In the genomic region with DNA sequence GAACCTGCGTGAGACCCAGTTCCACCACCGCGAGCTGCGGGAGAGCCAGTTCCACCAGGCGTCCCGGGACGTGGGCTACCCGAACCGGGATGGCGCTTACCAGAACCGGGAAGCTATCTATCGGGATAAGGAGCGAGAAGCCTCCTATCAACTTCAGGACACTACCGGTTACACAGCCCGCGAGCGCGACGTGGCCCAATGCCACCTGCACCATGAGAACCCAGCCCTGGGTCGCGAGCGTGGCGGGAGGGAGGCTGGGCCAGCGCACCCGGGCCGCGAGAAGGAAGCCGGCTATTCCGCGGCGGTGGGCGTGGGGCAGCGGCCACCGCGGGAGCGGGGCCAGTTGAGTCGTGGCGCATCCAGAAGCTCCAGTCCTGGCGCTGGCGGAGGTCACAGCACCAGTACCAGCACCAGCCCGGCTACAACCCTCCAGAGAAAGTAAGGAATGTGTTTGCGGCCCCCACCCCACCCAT, we compare ENCODE assay signal across 8 mouse cellular contexts. TPM values are rescaled to one million over a fixed set of nuclear protein-coding genes. Genes with fewer than 3 reads are reported as not detected.
DNase-seq lines count a peak whose midpoint lies in the region; ATAC-seq and TF ChIP-seq lines count a peak whose summit lies in the region.

No protein-coding gene starts in this region.

- peak overlapping the region; percentile 82 for H3K4me2 ChIP-seq in kidney, embryonic 16.5 days (replicated peaks; ENCODE audit: low read depth, low read length)
- H3K4me2 ChIP-seq in intestine, embryonic 14.5 days (ENCODE audit: low read length): peak overlapping the region; percentile 70
- H3K4me2 ChIP-seq in midbrain, embryonic 12.5 days (replicated peaks): peak overlapping the region; percentile 87

- H3K4me3 ChIP-seq in kidney, embryonic 16.5 days (ENCODE audit: low read length): peak overlapping the region; percentile 65
- H3K4me3 ChIP-seq in embryonic fibroblast, embryonic 13.5 days (ENCODE audit: insufficient read depth, low read length): peak overlapping the region; percentile 87
- H3K4me3 ChIP-seq in intestine, embryonic 14.5 days (ENCODE audit: low read depth, low read length): peak overlapping the region; percentile 50
- peak overlapping the region; percentile 63 for H3K4me3 ChIP-seq in midbrain, embryonic 12.5 days

- 13% methylated on average over 34 of the region's 42 CpGs for WGBS in kidney, embryonic 16.5 days
- WGBS in intestine, embryonic 14.5 days: 7% methylated on average over 31 of the region's 42 CpGs
- WGBS in midbrain, embryonic 12.5 days: 13% methylated on average over 42 of the region's 42 CpGs

- peak overlapping the region; percentile 74 for H3K9ac ChIP-seq in kidney, embryonic 16.5 days (replicated peaks; ENCODE audit: low read length)
- peak overlapping the region; percentile 45 for H3K9ac ChIP-seq in intestine, embryonic 14.5 days (ENCODE audit: low read length)
- peak overlapping the region; percentile 69 for H3K9ac ChIP-seq in midbrain, embryonic 12.5 days (replicated peaks)

- H3K9me3 ChIP-seq in kidney, embryonic 16.5 days (ENCODE audit: low read length): no peaks in the 10 kb centered on the region
- H3K9me3 ChIP-seq in intestine, embryonic 14.5 days (ENCODE audit: control insufficient read depth, low read length): no peaks in the 10 kb centered on the region
- H3K9me3 ChIP-seq in midbrain, embryonic 12.5 days: no peaks in the 10 kb centered on the region

- no peak overlapping the region for H3K27ac ChIP-seq in kidney, embryonic 16.5 days (ENCODE audit: low read length)
- no peak overlapping the region for H3K27ac ChIP-seq in embryonic fibroblast, embryonic 13.5 days (ENCODE audit: insufficient read depth, low read length)
- no peak overlapping the region for H3K27ac ChIP-seq in intestine, embryonic 14.5 days (ENCODE audit: low read depth)
- no peak overlapping the region for H3K27ac ChIP-seq in midbrain, embryonic 12.5 days (replicated peaks)

- peak; percentile 29; the same call in 1 of the 2 replicates for ATAC-seq in kidney, embryonic 16.5 days (ENCODE audit: low FRiP score, low TSS enrichment)
- ATAC-seq in intestine, embryonic 14.5 days (replicated peaks; ENCODE audit: low FRiP score, low TSS enrichment, low read depth): 0 out of 2 replicates have a peak, but pooled peaks have one; percentile 16
- ATAC-seq in midbrain, embryonic 12.5 days (ENCODE audit: low FRiP score, low read depth): peak; percentile 47
- no peak for ATAC-seq in megakaryocyte-erythroid progenitor cell, adult 5-6 weeks (replicated peaks; ENCODE audit: low FRiP score, low TSS enrichment, poor library complexity, severe bottlenecking)

- no peak for TF ChIP-seq CTCF in embryonic fibroblast, embryonic 13.5 days (IDR thresholded peaks at IDR 0.05; ENCODE audit: borderline replicate concordance, insufficient read depth, low read length)

- no peaks in the 10 kb centered on the region for H3K36me3 ChIP-seq in kidney, embryonic 16.5 days (ENCODE audit: insufficient read depth, low read length)
- H3K36me3 ChIP-seq in intestine, embryonic 14.5 days (ENCODE audit: control insufficient read depth, insufficient read depth, low read length): no peaks in the 10 kb centered on the region
- no peaks in the 10 kb centered on the region for H3K36me3 ChIP-seq in midbrain, embryonic 12.5 days

- no peak for TF ChIP-seq POLR2A in embryonic fibroblast, embryonic 13.5 days (IDR thresholded peaks at IDR 0.05; ENCODE audit: low read depth, low read length)

- peaks cover 5% of the 10 kb centered on the region; the same call in 1 of the 2 replicates for H3K4me1 ChIP-seq in kidney, embryonic 16.5 days (ENCODE audit: insufficient read depth, low read length)
- H3K4me1 ChIP-seq in embryonic fibroblast, embryonic 13.5 days (ENCODE audit: control insufficient read depth, insufficient read depth, low read length): no peaks in the 10 kb centered on the region
- no peaks in the 10 kb centered on the region for H3K4me1 ChIP-seq in intestine, embryonic 14.5 days (replicated peaks; ENCODE audit: control insufficient read depth, insufficient read depth, low read length)
- no peaks in the 10 kb centered on the region for H3K4me1 ChIP-seq in midbrain, embryonic 12.5 days

- DNase-seq in kidney, adult 9 months: no peak
- DNase-seq in adrenal gland, postnatal 14 days: peak; percentile 41
- peak; percentile 54 for DNase-seq in intestine, embryonic 14.5 days (ENCODE audit: low spot score)
- no peak for DNase-seq in left cerebral cortex, postnatal 36 days (ENCODE audit: low spot score in 2 of 2)

- intact Hi-C loops in left cerebral cortex, postnatal 36 days (cut with DNase I): loop anchor here (5.0 kb wide), 3 partner anchors 77 to 197 kb away; no protein-coding TSS in a partner anchor

- peaks cover 59% of the 10 kb centered on the region for H3K27me3 ChIP-seq in kidney, embryonic 16.5 days (ENCODE audit: insufficient read depth, low read length)
- peaks cover 44% of the 10 kb centered on the region for H3K27me3 ChIP-seq in intestine, embryonic 14.5 days (replicated peaks; ENCODE audit: control insufficient read depth, insufficient read depth, low read length)
- H3K27me3 ChIP-seq in midbrain, embryonic 12.5 days: peaks cover 85% of the 10 kb centered on the region

RNA-seq across cellular contexts. Expression of a gene that starts 0.7 kb away (rescaled TPM):
- polyA plus RNA-seq in kidney, embryonic 16.5 days (2015; fragmentation: Nextera tagmentation; extraction: Ambion mirVana): 5.3 and 6.7 TPM in 2 replicates
- 26.5 and 27.9 TPM in 2 replicates for total RNA-seq in adrenal gland, postnatal 14 days (2021)
- polyA plus RNA-seq in embryonic fibroblast, embryonic 13.5 days (2011; ENCODE audit: insufficient read length, low read depth, missing spikeins): 10.1 and 11.9 TPM in 2 replicates
- 3.4 and 3.5 TPM in 2 replicates for polyA plus RNA-seq in intestine, embryonic 14.5 days (2014; fragmentation: Nextera tagmentation; extraction: Ambion mirVana)
- 1.0 and 2.4 TPM in 2 replicates for polyA plus RNA-seq in midbrain, embryonic 12.5 days (2016; fragmentation: Nextera tagmentation; extraction: Ambion mirVana)
- 0.62 and 1.6 TPM in 2 replicates for total RNA-seq in megakaryocyte-erythroid progenitor cell, adult 5-6 weeks (2014; fragmentation: Nextera tagmentation)
- total RNA-seq in megakaryocyte-erythroid progenitor cell, adult 5-6 weeks (2017): 1.6 and 2.2 TPM in 2 replicates
- 100 to 1,000 TPM; 156 to 160 TPM for total RNA-seq in left cerebral cortex, postnatal 36 days (2021)

Comparison
In these comparisons a context has a peak if more than half of its experiments do, and no peak if none do; other contexts are left out.
1. DNase-seq: peak in adrenal gland, postnatal 14 days (single experiment) and intestine, embryonic 14.5 days (single experiment); none in kidney, adult 9 months (single experiment) and left cerebral cortex, postnatal 36 days (0 of 2).
2. Peak in every context shown above with its lines, with median percentiles within 50 percentile points of each other: H3K4me2 ChIP-seq, H3K4me3 ChIP-seq and H3K9ac ChIP-seq.